Mouse (Mus musculus): Measurements from ENCODE around the gene Atl1. TPM values are rescaled to one million over a fixed set of nuclear protein-coding genes. Genes with fewer than 3 reads are reported as not detected.

Gene Atl1
- polyA plus RNA-seq, 1 experiment from 2014 or later = 2.9 TPM

DNA sequence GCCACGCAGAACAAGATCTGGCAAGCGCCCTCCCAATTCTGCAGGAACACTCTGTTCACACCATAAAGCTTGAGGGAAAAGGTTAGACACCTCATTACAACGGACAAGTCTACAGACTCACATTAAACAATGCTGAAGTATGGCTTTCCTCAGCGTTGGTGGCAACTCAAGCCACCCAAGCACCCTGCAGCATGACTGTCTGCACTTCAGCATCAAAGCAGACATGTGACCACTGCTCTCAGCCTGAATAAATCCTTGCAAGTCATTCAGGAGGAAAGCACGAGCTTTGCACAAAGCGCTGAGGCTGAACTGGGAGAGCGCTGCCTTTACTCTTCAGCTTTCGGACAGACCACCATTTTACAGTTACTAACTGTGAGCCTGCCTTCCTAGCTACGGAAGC lies 40.1 kb upstream of the Atl1 start:
- peaks cover 6% of the 10 kb centered on the region; the same call in 1 of the 2 replicates for H3K36me3 ChIP-seq (ENCODE audit: insufficient read depth, low read length)
- H3K4me2 ChIP-seq (replicated peaks; ENCODE audit: low read depth, low read length) = no peak overlapping the region
- H3K9ac ChIP-seq (replicated peaks; ENCODE audit: low read depth) = no peak overlapping the region
- no peaks in the 10 kb centered on the region for H3K9me3 ChIP-seq (ENCODE audit: low read length)
- H3K27ac ChIP-seq (ENCODE audit: low read length) = no peak overlapping the region
- TF ChIP-seq EP300 (IDR thresholded peaks at IDR 0.05) (no peak), CTCF (IDR thresholded peaks at IDR 0.05) (no peak)
- H3K27me3 ChIP-seq (replicated peaks; ENCODE audit: insufficient read depth, low read length) = no peaks in the 10 kb centered on the region
- 87% methylated on average over 9 of the region's 9 CpGs for WGBS
- no peak for DNase-seq (ENCODE audit: low spot score)
- H3K4me1 ChIP-seq (ENCODE audit: insufficient read depth, low read depth, low read length) = no peaks in the 10 kb centered on the region
- ATAC-seq = no peak
- H3K4me3 ChIP-seq (ENCODE audit: low read depth, low read length) = no peak overlapping the region

GRCm38 (mm10) chr12:69853387-69853786 lies 39.0 kb upstream of the Atl1 start:
- Histone ChIP-seq H3K27me3 (replicated peaks; ENCODE audit: insufficient read depth, low read length) (no peaks in the 10 kb centered on the region), H3K27ac (ENCODE audit: low read length) (no peak overlapping the region), H3K36me3 (ENCODE audit: insufficient read depth, low read length) (peaks cover 6% of the 10 kb centered on the region; the same call in 1 of the 2 replicates), H3K4me3 (ENCODE audit: low read depth, low read length) (no peak overlapping the region), H3K9me3 (ENCODE audit: low read length) (no peaks in the 10 kb centered on the region), H3K4me2 (replicated peaks; ENCODE audit: low read depth, low read length) (no peak overlapping the region), H3K4me1 (ENCODE audit: insufficient read depth, low read depth, low read length) (no peaks in the 10 kb centered on the region), H3K9ac (replicated peaks; ENCODE audit: low read depth) (no peak overlapping the region)
- TF ChIP-seq CTCF (IDR thresholded peaks at IDR 0.05) (no peak), EP300 (IDR thresholded peaks at IDR 0.05) (no peak)
- peak; percentile 14 for DNase-seq (ENCODE audit: low spot score)
- no peak for ATAC-seq
- 77% methylated on average over 11 of the region's 11 CpGs for whole genome bisulfite sequencing

GRCm38 (mm10) chr12:69853942-69854341 lies 38.5 kb upstream of the Atl1 start:
- Histone ChIP-seq H3K4me3 (ENCODE audit: low read depth, low read length) (no peak overlapping the region), H3K27ac (ENCODE audit: low read length) (no peak overlapping the region), H3K36me3 (ENCODE audit: insufficient read depth, low read length) (peaks cover 6% of the 10 kb centered on the region; the same call in 1 of the 2 replicates), H3K4me2 (replicated peaks; ENCODE audit: low read depth, low read length) (no peak overlapping the region), H3K9ac (replicated peaks; ENCODE audit: low read depth) (no peak overlapping the region), H3K27me3 (replicated peaks; ENCODE audit: insufficient read depth, low read length) (no peaks in the 10 kb centered on the region), H3K4me1 (ENCODE audit: insufficient read depth, low read depth, low read length) (no peaks in the 10 kb centered on the region), H3K9me3 (ENCODE audit: low read length) (no peaks in the 10 kb centered on the region)
- DNase-seq (ENCODE audit: low spot score) = no peak
- no peak for TF ChIP-seq EP300 (IDR thresholded peaks at IDR 0.05)
- no peak for TF ChIP-seq CTCF (IDR thresholded peaks at IDR 0.05)
- WGBS = 86% methylated on average over 2 of the region's 2 CpGs
- ATAC-seq = no peak

- H3K27me3 ChIP-seq (replicated peaks; ENCODE audit: insufficient read depth, low read length) = no peaks in the 10 kb centered on the region
- no peaks in the 10 kb centered on the region for H3K4me1 ChIP-seq (ENCODE audit: insufficient read depth, low read depth, low read length)
- no peak for ATAC-seq
- DNase-seq (ENCODE audit: low spot score) = no peak
- H3K9me3 ChIP-seq (ENCODE audit: low read length) = no peaks in the 10 kb centered on the region
- no peak overlapping the region for H3K4me3 ChIP-seq (ENCODE audit: low read depth, low read length)
- H3K9ac ChIP-seq (replicated peaks; ENCODE audit: low read depth) = no peak overlapping the region
- no peak overlapping the region for H3K27ac ChIP-seq (ENCODE audit: low read length)
- TF ChIP-seq EP300 (IDR thresholded peaks at IDR 0.05) = no peak
- TF ChIP-seq CTCF (IDR thresholded peaks at IDR 0.05) = no peak
- 92% methylated on average over 12 of the region's 12 CpGs for WGBS
- H3K4me2 ChIP-seq (replicated peaks; ENCODE audit: low read depth, low read length) = no peak overlapping the region
- H3K36me3 ChIP-seq (ENCODE audit: insufficient read depth, low read length) = no peaks in the 10 kb centered on the region
Observed at GRCm38 (mm10) chr12:69855641-69856300, 36.6 kb upstream of the Atl1 start.

DNA sequence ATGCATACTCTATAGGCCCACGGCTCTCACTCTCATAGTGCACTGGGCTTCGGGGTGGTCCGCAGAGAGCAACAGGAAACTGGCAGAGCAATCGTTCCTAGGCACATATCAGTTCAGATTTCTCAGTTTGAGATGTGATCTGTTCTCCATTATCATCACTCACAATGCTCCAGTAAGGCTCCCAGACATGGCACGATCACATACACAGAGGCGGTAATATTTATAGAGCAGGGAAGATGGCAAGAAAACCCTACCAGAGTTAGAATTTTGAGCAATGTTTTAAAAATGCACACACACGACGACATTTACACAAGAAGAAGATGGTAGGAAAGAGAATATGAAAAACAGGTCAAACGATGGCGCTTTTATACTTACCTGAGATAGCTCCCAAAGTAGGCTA lies 36.0 kb upstream of the Atl1 start:
- Histone ChIP-seq H3K4me2 (replicated peaks; ENCODE audit: low read depth, low read length) (no peak overlapping the region), H3K4me3 (ENCODE audit: low read depth, low read length) (no peak overlapping the region), H3K4me1 (ENCODE audit: insufficient read depth, low read depth, low read length) (no peaks in the 10 kb centered on the region), H3K36me3 (ENCODE audit: insufficient read depth, low read length) (no peaks in the 10 kb centered on the region), H3K9me3 (ENCODE audit: low read length) (no peaks in the 10 kb centered on the region), H3K9ac (replicated peaks; ENCODE audit: low read depth) (no peak overlapping the region), H3K27me3 (replicated peaks; ENCODE audit: insufficient read depth, low read length) (no peaks in the 10 kb centered on the region), H3K27ac (ENCODE audit: low read length) (no peak overlapping the region)
- ATAC-seq (no peak), DNase-seq (ENCODE audit: low spot score) (no peak)
- WGBS = 93% methylated on average over 10 of the region's 10 CpGs
- no peak for TF ChIP-seq CTCF (IDR thresholded peaks at IDR 0.05)
- TF ChIP-seq EP300 (IDR thresholded peaks at IDR 0.05) = no peak

DNA sequence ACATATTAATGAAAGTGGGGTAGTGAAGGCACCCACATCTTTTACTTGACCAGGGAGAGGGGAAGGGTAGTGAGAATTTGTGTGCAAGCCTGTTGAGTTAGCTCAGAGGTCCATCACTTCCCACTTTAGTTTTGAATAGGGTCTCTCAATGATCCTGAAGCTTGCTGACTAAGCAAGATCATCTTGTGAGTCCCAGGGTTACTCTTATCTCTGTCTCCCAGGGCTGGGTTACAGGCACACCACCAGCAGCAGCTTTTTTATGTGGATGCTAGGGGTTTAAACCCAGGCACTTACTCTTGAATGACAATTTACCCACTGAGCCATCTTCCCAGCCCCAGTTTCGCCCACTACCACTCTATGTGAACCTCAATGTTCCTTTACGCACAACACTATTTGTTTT lies 34.8 kb upstream of the Atl1 start:
- no peak overlapping the region for H3K4me2 ChIP-seq (replicated peaks; ENCODE audit: low read depth, low read length)
- no peaks in the 10 kb centered on the region for H3K27me3 ChIP-seq (replicated peaks; ENCODE audit: insufficient read depth, low read length)
- no peaks in the 10 kb centered on the region for H3K4me1 ChIP-seq (ENCODE audit: insufficient read depth, low read depth, low read length)
- H3K9me3 ChIP-seq (ENCODE audit: low read length) = no peaks in the 10 kb centered on the region
- H3K36me3 ChIP-seq (ENCODE audit: insufficient read depth, low read length) = no peaks in the 10 kb centered on the region
- no peak overlapping the region for H3K27ac ChIP-seq (ENCODE audit: low read length)
- H3K4me3 ChIP-seq (ENCODE audit: low read depth, low read length) = no peak overlapping the region
- 96% methylated on average over 2 of the region's 2 CpGs for WGBS
- ATAC-seq (no peak), DNase-seq (ENCODE audit: low spot score) (no peak)
- TF ChIP-seq CTCF (IDR thresholded peaks at IDR 0.05) (no peak), EP300 (IDR thresholded peaks at IDR 0.05) (no peak)
- no peak overlapping the region for H3K9ac ChIP-seq (replicated peaks; ENCODE audit: low read depth)

Measured in lung, postnatal 0 days (tissue).